Mouse (Mus musculus): ENCODE data around the gene Fam214b. TPM values are rescaled to one million over a fixed set of nuclear protein-coding genes. Genes with fewer than 3 reads are reported as not detected.

Fam214b gene
- polyA plus RNA-seq (2017; shearing (Covaris generic)), result 10 to 100 TPM in 1 of 2 experiments, 1 to 10 TPM in 1; 9.0 to 14.9 TPM

GRCm38 (mm10) chr4:43045659-43046302 lies at the start of gene Fam214b:
TSS of gene Fam214b (minus strand) at chr4:43046220.

GRCm38 (mm10) chr4:43058753-43059654 lies 13.0 kb upstream of the Fam214b start, which contains the start of gene Unc13b:
TSS of gene Unc13b (plus strand) at chr4:43058953.

GRCm38 (mm10) chr4:43031237-43031995 lies 14.6 kb downstream of the Fam214b start, which contains the start of gene Stoml2:
TSS of gene Stoml2 (minus strand) at chr4:43031710.

GRCm38 (mm10) chr4:43025084-43025960 lies 20.7 kb downstream of the Fam214b start, which contains the start of gene Pigo:
TSS of gene Pigo (minus strand) at chr4:43025819.

GRCm38 (mm10) chr4:43010161-43011038 lies 35.6 kb downstream of the Fam214b start, which contains the start of gene Fancg:
TSS of gene Fancg (minus strand) at chr4:43010506.

GRCm38 (mm10) chr4:43000141-43000986 lies 45.7 kb downstream of the Fam214b start, which contains the start of gene Vcp:
TSS of gene Vcp (minus strand) at chr4:43000507.

Other genes starting within 250 kb of the Fam214b start
- not detected for gene Fam205a1, start 192.3 kb downstream of the Fam214b start, polyA plus RNA-seq (2017; shearing (Covaris generic))
- under 1 TPM in 1 of 2 experiments, not detected in 1; 0.10 TPM for gene Gm12394, start 189.4 kb downstream of the Fam214b start, polyA plus RNA-seq (2017; shearing (Covaris generic))
- gene Fam205c, start 172.0 kb downstream of the Fam214b start, polyA plus RNA-seq (2017; shearing (Covaris generic)), result not detected
- under 1 TPM; 0.44 to 0.52 TPM for gene Phf24, start 129.6 kb downstream of the Fam214b start, polyA plus RNA-seq (2017; shearing (Covaris generic))
- gene Dnajb5, start 96.4 kb downstream of the Fam214b start, polyA plus RNA-seq (2017; shearing (Covaris generic)), result 10 to 100 TPM; 12.5 to 18.8 TPM
- under 1 TPM; 0.25 to 0.54 TPM for gene 1700022I11Rik, start 76.6 kb downstream of the Fam214b start, polyA plus RNA-seq (2017; shearing (Covaris generic))
- gene Vcp, start 45.7 kb downstream of the Fam214b start, polyA plus RNA-seq (2017; shearing (Covaris generic)), result 100 to 1,000 TPM; 305 to 348 TPM
- 10 to 100 TPM; 18.9 to 21.9 TPM for gene Fancg, start 35.7 kb downstream of the Fam214b start, polyA plus RNA-seq (2017; shearing (Covaris generic))
- gene Pigo, start 20.4 kb downstream of the Fam214b start, polyA plus RNA-seq (2017; shearing (Covaris generic)), result 10 to 100 TPM; 41.6 to 52.5 TPM
- 100 to 1,000 TPM; 150 to 162 TPM for gene Stoml2, start 14.5 kb downstream of the Fam214b start, polyA plus RNA-seq (2017; shearing (Covaris generic))
- 1 to 10 TPM in 1 of 2 experiments, under 1 TPM in 1; 0.63 to 1.5 TPM for gene Unc13b, start 12.7 kb upstream of the Fam214b start, polyA plus RNA-seq (2017; shearing (Covaris generic))
- gene Atp8b5, start 220.9 kb upstream of the Fam214b start, polyA plus RNA-seq (2017; shearing (Covaris generic)), result under 1 TPM; 0.16 to 0.72 TPM